Mouse (Mus musculus) stomach, postnatal 0 days (tissue): ENCODE data around the gene Olfr181. TPM values are rescaled to one million over a fixed set of nuclear protein-coding genes. Genes with fewer than 3 reads are reported as not detected.

Experiments used
- ATAC-seq: fragments of 200-750 bp; cut with Nextera tagmentation; 2 replicates; pipeline ENCODE4 v1.8.0; 2017; ENCODE audit not compliant: low FRiP score, low TSS enrichment
- DNase-seq: peaks from one replicate; pipeline ENCODE4 v3.0.0-alpha.2; 2016; ENCODE audit warnings: low spot score
- H3K27ac ChIP-seq: fragments of 300-500 bp; sonication (generic); replicated peaks from 2 replicates; pipeline ENCODE4 v1.5.1; 2014; ENCODE audit warnings: mild to moderate bottlenecking, control low read depth
- H3K27me3 ChIP-seq: fragments of 300-500 bp; sonication (generic); 2 replicates; pipeline ENCODE4 v1.6.1; 2014; ENCODE audit warnings: low read length; ENCODE audit not compliant: control insufficient read depth, insufficient read depth
- H3K36me3 ChIP-seq: fragments of 300-500 bp; sonication (generic); 2 replicates; pipeline ENCODE4 v1.6.1; 2014; ENCODE audit warnings: low read length, mixed read lengths; ENCODE audit not compliant: control insufficient read depth, insufficient read depth
- H3K4me1 ChIP-seq: fragments of 300-500 bp; sonication (generic); replicated peaks from 2 replicates; pipeline ENCODE4 v1.6.1; 2014; ENCODE audit warnings: antibody characterized with exemption; ENCODE audit not compliant: control insufficient read depth, insufficient read depth
- H3K4me2 ChIP-seq: fragments of 300-500 bp; sonication (generic); replicated peaks from 2 replicates; pipeline ENCODE4 v1.6.1; 2014; ENCODE audit warnings: low read depth, mild to moderate bottlenecking, control low read depth, moderate library complexity
- H3K4me3 ChIP-seq: fragments of 300-500 bp; sonication (generic); 2 replicates; pipeline ENCODE4 v1.5.1; 2014; ENCODE audit warnings: low read depth, low read length, control low read depth
- H3K9ac ChIP-seq: fragments of 300-500 bp; sonication (generic); 2 replicates; pipeline ENCODE4 v1.6.1; 2014; ENCODE audit warnings: mild to moderate bottlenecking, low read length, control low read depth, mixed read lengths
- H3K9me3 ChIP-seq: fragments of 300-500 bp; sonication (generic); 2 replicates; pipeline ENCODE4 v1.6.1; 2016; ENCODE audit warnings: low read length; ENCODE audit not compliant: control insufficient read depth
- CTCF ChIP-seq: IDR thresholded peaks from 2 replicates; pipeline ENCODE4 v1.5.1; 2016; ENCODE audit warnings: antibody characterized with exemption, low read depth, mild to moderate bottlenecking, moderate library complexity
- EP300 ChIP-seq: optimal IDR thresholded peaks from 2 replicates; pipeline ENCODE3; 2016; ENCODE audit warnings: antibody characterized with exemption
- WGBS: fragments of 180-500 bp; shearing (Covaris S2); extraction: QIAGEN DNeasy Blood & Tissue Kit; methylation state at CpG from one replicate; pipeline ENCODE4 v1.1.7; 2014; 5-methylcytosine and 5-hydroxymethylcytosine counted together
- polyA plus RNA-seq: library from polyadenylated mRNA; unstranded; fragments of >200 nt; fragmentation: Nextera tagmentation; extraction: Ambion mirVana; gene quantifications from 2 replicates; pipeline ENCODE4 v1.2.1, GENCODE M21; 2015

Olfr181 gene
- not detected in 2 replicates for polyA plus RNA-seq

DNA sequence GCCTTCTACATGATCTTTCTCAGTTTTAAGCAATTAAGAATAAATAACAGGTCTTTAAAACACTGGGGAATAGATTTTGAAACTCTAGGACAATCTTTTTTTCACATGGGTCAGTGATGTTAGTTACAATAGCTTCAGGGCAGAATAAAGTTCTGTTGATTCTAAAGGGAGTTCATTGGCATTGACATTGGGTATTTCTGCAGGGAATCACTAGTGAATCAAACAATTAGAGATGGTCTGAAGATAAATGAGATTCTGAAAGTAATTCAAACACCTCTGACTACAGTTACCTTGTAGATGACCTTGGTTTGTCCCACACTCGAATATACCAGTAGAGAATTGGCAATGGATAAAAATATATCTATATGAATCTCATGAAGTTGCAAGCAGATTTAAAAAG is at the start of gene Olfr181:
Olfr181 (minus strand) TSS at position 101 of the 400 bp plus-strand sequence.
- ATAC-seq (no peak), DNase-seq (no peak)
- no peak within 1 kb of the TSS for H3K27ac ChIP-seq
- H3K9ac ChIP-seq: no peak within 1 kb of the TSS
- 48% methylated on average over 1 of the region's 1 CpGs for WGBS
- TF ChIP-seq EP300 (no peak), CTCF (no peak)
- no peaks in the 10 kb centered on the region for H3K36me3 ChIP-seq
- no peaks in the 10 kb centered on the region for H3K9me3 ChIP-seq
- no peak within 1 kb of the TSS for H3K4me3 ChIP-seq
- H3K4me1 ChIP-seq: no peaks in the 10 kb centered on the region
- H3K27me3 ChIP-seq: no peaks in the 10 kb centered on the region
- H3K4me2 ChIP-seq: no peak within 1 kb of the TSS

DNA sequence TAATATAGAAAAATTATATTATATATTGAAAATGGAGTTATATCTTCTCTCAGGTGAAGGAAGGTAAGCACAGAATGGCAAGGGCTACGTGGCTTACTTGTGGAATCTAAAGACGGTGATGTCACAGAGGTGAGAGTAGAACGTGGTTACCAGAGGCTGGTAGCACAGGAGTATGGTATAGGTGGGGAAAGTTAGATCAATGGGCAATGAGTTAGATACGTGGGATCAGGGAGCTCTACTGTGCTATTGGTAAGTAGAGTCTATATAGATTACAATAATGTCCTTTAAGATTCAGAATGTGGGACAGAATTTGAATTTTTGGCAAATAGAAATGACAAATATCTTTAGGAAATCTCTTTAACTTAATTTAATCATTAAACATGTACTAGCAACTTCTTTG is 737 bp upstream of the Olfr181 start, which contains the start of gene Olfr180:
Olfr180 (minus strand) TSS at position 101 of the 400 bp plus-strand sequence.
- no peak for ATAC-seq
- Histone ChIP-seq H3K27me3 (no peaks in the 10 kb centered on the region), H3K4me3 (no peak within 1 kb of the TSS), H3K4me1 (no peaks in the 10 kb centered on the region), H3K27ac (no peak within 1 kb of the TSS), H3K36me3 (no peaks in the 10 kb centered on the region), H3K9ac (no peak within 1 kb of the TSS), H3K4me2 (no peak within 1 kb of the TSS), H3K9me3 (no peaks in the 10 kb centered on the region)
- DNase-seq: no peak
- WGBS: 80% methylated on average over 4 of the region's 4 CpGs
- TF ChIP-seq EP300 (no peak), CTCF (no peak)

DNA sequence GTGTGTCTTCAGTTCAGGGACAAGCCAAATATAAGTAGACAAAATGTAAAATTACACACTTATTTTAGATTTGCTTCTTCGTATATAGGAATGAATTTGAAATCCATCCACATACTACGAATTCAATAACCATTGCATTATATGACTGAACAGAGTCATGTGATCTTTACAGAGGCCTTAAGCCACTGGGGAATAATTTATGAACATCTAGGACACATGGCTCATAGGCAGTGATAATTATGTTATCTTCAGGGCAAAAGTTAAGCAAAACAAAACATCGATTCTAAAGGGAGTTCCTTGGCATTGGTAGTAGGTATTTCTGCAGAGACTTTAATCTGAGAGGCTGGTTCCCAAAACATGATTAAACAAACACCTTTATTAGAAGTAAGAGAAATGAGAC is 36.6 kb downstream of the Olfr181 start, which contains the start of gene Olfr178:
Olfr178 (minus strand) TSS at position 101 of the 400 bp plus-strand sequence.
- no peak within 1 kb of the TSS for H3K4me3 ChIP-seq
- WGBS: 87% methylated on average over 3 of the region's 3 CpGs
- H3K9me3 ChIP-seq: no peaks in the 10 kb centered on the region
- no peaks in the 10 kb centered on the region for H3K27me3 ChIP-seq
- no peak within 1 kb of the TSS for H3K27ac ChIP-seq
- no peak for TF ChIP-seq EP300
- no peak for TF ChIP-seq CTCF
- DNase-seq (no peak), ATAC-seq (no peak)
- H3K36me3 ChIP-seq: no peaks in the 10 kb centered on the region
- no peak within 1 kb of the TSS for H3K9ac ChIP-seq
- no peak within 1 kb of the TSS for H3K4me2 ChIP-seq
- H3K4me1 ChIP-seq: no peaks in the 10 kb centered on the region

DNA sequence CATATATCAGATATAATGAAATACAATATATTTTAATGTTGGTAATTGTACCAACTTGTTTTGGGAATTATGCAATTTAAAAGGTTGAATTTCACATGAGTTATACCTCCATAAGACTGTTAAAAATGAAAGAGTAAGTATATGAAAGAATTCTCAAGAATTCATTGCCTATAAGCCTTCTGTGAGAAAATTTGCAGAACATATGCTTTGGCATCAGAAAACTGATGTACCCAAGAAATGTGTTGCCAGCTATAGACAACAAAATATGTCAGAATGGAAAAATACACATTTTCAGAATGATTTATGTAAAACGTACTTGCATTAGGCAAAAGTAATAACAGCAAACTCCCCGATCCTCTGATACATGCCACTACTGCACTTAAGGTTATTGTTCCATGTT is 44.1 kb downstream of the Olfr181 start:
- Histone ChIP-seq H3K4me2 (no peak overlapping the region), H3K4me1 (no peaks in the 10 kb centered on the region), H3K27me3 (no peaks in the 10 kb centered on the region), H3K4me3 (no peak overlapping the region), H3K36me3 (no peaks in the 10 kb centered on the region), H3K27ac (no peak overlapping the region), H3K9me3 (no peaks in the 10 kb centered on the region), H3K9ac (no peak overlapping the region)
- TF ChIP-seq EP300 (no peak), CTCF (no peak)
- DNase-seq: no peak
- no peak for ATAC-seq
- 88% methylated on average over 2 of the region's 2 CpGs for WGBS

Other genes starting within 250 kb of the Olfr181 start
- gene Gpr15, start 209.7 kb downstream of the Olfr181 start, polyA plus RNA-seq: not detected in 2 replicates
- 91.1 and 92.7 TPM in 2 replicates for gene Cldnd1, start 200.8 kb downstream of the Olfr181 start, polyA plus RNA-seq
- gene Olfr172, start 165.6 kb downstream of the Olfr181 start, polyA plus RNA-seq: not detected in 2 replicates
- not detected in 2 replicates for gene Olfr173, start 128.5 kb downstream of the Olfr181 start, polyA plus RNA-seq
- not detected in 2 replicates for gene Olfr175-ps1, start 102.0 kb downstream of the Olfr181 start, polyA plus RNA-seq
- not detected in 2 replicates for gene Olfr177, start 54.0 kb downstream of the Olfr181 start, polyA plus RNA-seq
- not detected in 2 replicates for gene Olfr178, start 36.7 kb downstream of the Olfr181 start, polyA plus RNA-seq
- not detected in 2 replicates for gene Olfr180, start 637 bp upstream of the Olfr181 start, polyA plus RNA-seq
- gene Olfr183, start 66.6 kb upstream of the Olfr181 start, polyA plus RNA-seq: not detected in 2 replicates
- not detected in 2 replicates for gene Olfr186, start 101.5 kb upstream of the Olfr181 start, polyA plus RNA-seq
- gene Olfr187, start 111.0 kb upstream of the Olfr181 start, polyA plus RNA-seq: not detected in 2 replicates
- not detected in 2 replicates for gene Olfr190, start 149.2 kb upstream of the Olfr181 start, polyA plus RNA-seq
- gene Olfr191, start 161.1 kb upstream of the Olfr181 start, polyA plus RNA-seq: not detected in 2 replicates
- gene Olfr193, start 183.1 kb upstream of the Olfr181 start, polyA plus RNA-seq: not detected in 2 replicates
- not detected in 2 replicates for gene Olfr194, start 192.3 kb upstream of the Olfr181 start, polyA plus RNA-seq
- gene Olfr195, start 218.3 kb upstream of the Olfr181 start, polyA plus RNA-seq: not detected in 2 replicates
- gene Olfr196, start 241.7 kb upstream of the Olfr181 start, polyA plus RNA-seq: not detected in 2 replicates